Mouse (Mus musculus) lung, adult 18-20 months (tissue): Measurements from ENCODE around the gene Cyth1.

Source experiments
- DNase-seq, 2 experiments: peaks; one replicate each; pipeline ENCODE4 v3.0.0; 2022; ENCODE audit warnings: mixed read lengths in 2 of 2

The Cyth1 gene

GRCm38 (mm10) chr11:118196824-118197388 is 51.5 kb downstream of the Cyth1 start:
- DNase-seq = no peak

GRCm38 (mm10) chr11:118193390-118194147 is 54.8 kb downstream of the Cyth1 start:
- DNase-seq = peak; percentile 88 to 92

GRCm38 (mm10) chr11:118192973-118193372 is 55.4 kb downstream of the Cyth1 start:
- no peak for DNase-seq

- no peak for DNase-seq
Observed at GRCm38 (mm10) chr11:118182768-118183167, 65.6 kb downstream of the Cyth1 start.

- no peak for DNase-seq
Observed at GRCm38 (mm10) chr11:118182353-118182752, 66.0 kb downstream of the Cyth1 start.

GRCm38 (mm10) chr11:118180199-118180598 is 68.2 kb downstream of the Cyth1 start:
- no peak for DNase-seq

GRCm38 (mm10) chr11:118178236-118178635 is 70.2 kb downstream of the Cyth1 start:
- DNase-seq = no peak

GRCm38 (mm10) chr11:118174752-118175151 is 73.6 kb downstream of the Cyth1 start:
- no peak for DNase-seq

GRCm38 (mm10) chr11:118172768-118173167 is 75.6 kb downstream of the Cyth1 start:
- DNase-seq = no peak

- DNase-seq = no peak
Observed at GRCm38 (mm10) chr11:118170333-118170732, 78.1 kb downstream of the Cyth1 start.

- DNase-seq = no peak
Observed at GRCm38 (mm10) chr11:118168714-118169113, 79.7 kb downstream of the Cyth1 start.

- DNase-seq = no peak
Observed at GRCm38 (mm10) chr11:118166626-118167025, 81.8 kb downstream of the Cyth1 start.

GRCm38 (mm10) chr11:118165681-118166080 is 82.7 kb downstream of the Cyth1 start:
- no peak for DNase-seq

- DNase-seq = no peak
Observed at GRCm38 (mm10) chr11:118164566-118164965, 83.8 kb downstream of the Cyth1 start.

- DNase-seq = no peak
Observed at GRCm38 (mm10) chr11:118162245-118162644, 86.1 kb downstream of the Cyth1 start.

- DNase-seq = no peak
Observed at GRCm38 (mm10) chr11:118161240-118161639, 87.2 kb downstream of the Cyth1 start.

GRCm38 (mm10) chr11:118160763-118161162 is 87.6 kb downstream of the Cyth1 start:
- no peak for DNase-seq

- DNase-seq = no peak
Observed at GRCm38 (mm10) chr11:118158753-118159152, 89.6 kb downstream of the Cyth1 start.

GRCm38 (mm10) chr11:118156480-118157060 is 91.8 kb downstream of the Cyth1 start:
- no peak for DNase-seq

GRCm38 (mm10) chr11:118152964-118153363 is 95.4 kb downstream of the Cyth1 start:
- peak in 1 of 2 experiments; percentile 17 for DNase-seq

GRCm38 (mm10) chr11:118151423-118152180 is 96.8 kb downstream of the Cyth1 start:
- DNase-seq = no peak

- no peak for DNase-seq
Observed at GRCm38 (mm10) chr11:118150115-118150701, 98.2 kb downstream of the Cyth1 start.
